Mouse (Mus musculus) CH12.LX (cell line): ENCODE measurements at regions not wholly inside any gene's neighbourhood (a gene's known extent, or its start where the extent isn't known, plus 50 kb on each side); places are given as distances from the start of the nearest gene placed in this dataset.

Source experiments
- CHD1 ChIP-seq: IDR thresholded peaks from 2 replicates; pipeline ENCODE4 v1.6.1; 2012; ENCODE audit warnings: low read depth, low read length, improper control_type of control experiment, inconsistent platforms
- CTCF ChIP-seq, 2 experiments: IDR thresholded peaks in 1 of 2; conservative IDR thresholded peaks in 1 of 2; 2 replicates each; pipeline ENCODE4 v1.5.1; 2011 to 2012; ENCODE audit warnings: low read depth in 2 of 2, low read length in 2 of 2, improper control_type of control experiment in 1 of 2, inconsistent platforms in 1 of 2, mild to moderate bottlenecking in 1 of 2, moderate library complexity in 1 of 2
- IRF4 ChIP-seq: IDR thresholded peaks from 2 replicates; pipeline ENCODE4 v1.6.1; 2014; ENCODE audit warnings: low read depth, mild to moderate bottlenecking, inconsistent platforms, low read length, improper control_type of control experiment
- MXI1 ChIP-seq: IDR thresholded peaks from 2 replicates; pipeline ENCODE4 v1.6.1; 2011; ENCODE audit warnings: mild to moderate bottlenecking, low read depth, low read length, improper control_type of control experiment
- NRF1 ChIP-seq: IDR thresholded peaks from 2 replicates; pipeline ENCODE4 v1.6.1; 2014; ENCODE audit warnings: low read depth, mild to moderate bottlenecking, inconsistent platforms, low read length, improper control_type of control experiment, moderate library complexity
- POLR2A ChIP-seq: IDR thresholded peaks from 2 replicates; pipeline ENCODE4 v1.6.1; 2011; ENCODE audit warnings: low read depth, mild to moderate bottlenecking, improper control_type of control experiment, low read length
- POLR2AphosphoS2 ChIP-seq: IDR thresholded peaks from 2 replicates; pipeline ENCODE4 v1.6.1; 2011; ENCODE audit warnings: low read depth, low read length, improper control_type of control experiment
- SMC3 ChIP-seq: IDR thresholded peaks from 2 replicates; pipeline ENCODE4 v1.6.1; 2011; ENCODE audit warnings: low read depth, low read length, improper control_type of control experiment
- TBP ChIP-seq: conservative IDR thresholded peaks from 2 replicates; pipeline ENCODE4 v1.6.1; 2011; ENCODE audit warnings: low read depth, low read length, improper control_type of control experiment
- ZNF384 ChIP-seq: IDR thresholded peaks from 2 replicates; pipeline ENCODE4 v1.6.1; 2012; ENCODE audit warnings: low read depth, low read length, improper control_type of control experiment, inconsistent platforms

DNA sequence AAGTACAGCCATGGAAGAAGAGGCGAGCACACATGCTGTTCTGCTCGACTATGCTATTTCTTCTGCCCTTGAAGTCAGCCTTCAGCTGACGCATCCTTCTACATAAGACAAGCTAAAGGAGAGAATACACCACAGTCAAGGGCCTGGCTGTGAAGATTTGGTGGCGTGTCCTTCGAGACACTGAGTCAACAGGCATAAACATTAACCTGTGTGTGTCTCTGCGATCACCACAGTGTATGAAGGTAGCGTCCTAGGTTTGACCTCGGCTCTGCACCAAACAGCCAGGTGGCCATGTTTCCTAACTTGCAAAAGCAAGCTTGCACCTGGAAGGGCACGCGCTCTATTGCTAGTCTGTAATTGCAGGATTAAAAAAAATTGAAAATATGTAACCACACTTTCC lies 152.8 kb upstream of the Tmc1 start:
- TF ChIP-seq IRF4 (no peak), ZNF384 (no peak), CHD1 (no peak), POLR2AphosphoS2 (no peak), CTCF (conservative IDR thresholded peaks at IDR 0.05 in 1 of 2, IDR thresholded peaks at IDR 0.05 in 1 of 2; ENCODE audit: low read depth in 2 of 2, low read length in 2 of 2) (no peak), SMC3 (no peak), POLR2A (no peak), MXI1 (no peak), NRF1 (no peak), TBP (no peak)
